Comparison of ENCODE assay signal across 8 mouse cellular contexts in genomic region chr8:47690674-47691078, GRCm38 (mm10). TPM values are rescaled to one million over a fixed set of nuclear protein-coding genes. Genes with fewer than 3 reads are reported as not detected.
A peak's percentile ranks its signal among the peaks of the same experiment; 100 is the strongest.
DNase-seq lines count a peak whose midpoint lies in the region; ATAC-seq and TF ChIP-seq lines count a peak whose summit lies in the region.

No protein-coding gene starts in this region.

- H3K9me3 ChIP-seq in heart, postnatal 0 days (replicated peaks; ENCODE audit: control insufficient read depth, low read length) = no peaks in the 10 kb centered on the region
- no peaks in the 10 kb centered on the region for H3K9me3 ChIP-seq in limb, embryonic 11.5 days (ENCODE audit: control insufficient read depth, low read length)
- H3K9me3 ChIP-seq in midbrain, embryonic 11.5 days (ENCODE audit: control insufficient read depth, low read length) = no peaks in the 10 kb centered on the region

- ATAC-seq in heart, postnatal 0 days (ENCODE audit: insufficient read depth, low read depth) = no peak; the same call in 1 of the 2 replicates
- no peak for ATAC-seq in limb, embryonic 11.5 days (ENCODE audit: insufficient number of reproducible peaks, low FRiP score, low TSS enrichment, low read depth)
- peak; percentile 37; the same call in 1 of the 2 replicates for ATAC-seq in midbrain, embryonic 11.5 days (ENCODE audit: low FRiP score)

- no peak for TF ChIP-seq POLR2A in thymus, adult 2 months (IDR thresholded peaks at IDR 0.05; ENCODE audit: control insufficient read depth, extremely low read depth, insufficient read depth, low read length, poor library complexity)

- no peak for DNase-seq in thymus, adult 2 months
- no peak for DNase-seq in thymus, postnatal 14 days
- peak; percentile 26 for DNase-seq in heart, postnatal 0 days (ENCODE audit: low spot score)
- DNase-seq in limb, embryonic 11.5 days (ENCODE audit: low spot score) = peak; percentile 57
- peak; percentile 94 for DNase-seq in midbrain, embryonic 11.5 days (ENCODE audit: low spot score, missing footprints)
- no peak for DNase-seq in gastrocnemius, postnatal 10 days
- no peak for DNase-seq in cerebellum, adult 11-12 months
- DNase-seq in spleen, postnatal 10 days (ENCODE audit: low spot score in 2 of 2) = no peak

- no peaks in the 10 kb centered on the region for H3K36me3 ChIP-seq in thymus, adult 2 months (ENCODE audit: control insufficient read depth, insufficient read depth, low read length)
- no peaks in the 10 kb centered on the region for H3K36me3 ChIP-seq in heart, postnatal 0 days (replicated peaks; ENCODE audit: control insufficient read depth, insufficient read depth, low read length)
- H3K36me3 ChIP-seq in limb, embryonic 11.5 days (ENCODE audit: control insufficient read depth, insufficient read depth, low read length) = no peaks in the 10 kb centered on the region
- no peaks in the 10 kb centered on the region for H3K36me3 ChIP-seq in midbrain, embryonic 11.5 days (ENCODE audit: control insufficient read depth, insufficient read depth, low read length)

- WGBS in thymus, adult 2 months = 7% methylated on average over 16 of the region's 16 CpGs
- 6% methylated on average over 16 of the region's 16 CpGs for WGBS in heart, postnatal 0 days
- WGBS in limb, embryonic 11.5 days = 8% methylated on average over 16 of the region's 16 CpGs
- WGBS in midbrain, embryonic 11.5 days = under 1% methylated on average over 16 of the region's 16 CpGs

- TF ChIP-seq CTCF in thymus, adult 2 months (IDR thresholded peaks at IDR 0.05; ENCODE audit: borderline replicate concordance, control insufficient read depth, extremely low read depth, insufficient read depth, low read length, poor library complexity) = no peak
- TF ChIP-seq CTCF in heart, postnatal 0 days (IDR thresholded peaks at IDR 0.05; ENCODE audit: low read depth) = no peak

- H3K4me3 ChIP-seq in thymus, adult 2 months (ENCODE audit: control insufficient read depth, insufficient read depth, low read length) = peak overlapping the region; percentile 24; the same call in 1 of the 2 replicates
- H3K4me3 ChIP-seq in heart, postnatal 0 days (ENCODE audit: low read depth, low read length) = peak overlapping the region; percentile 44
- peak overlapping the region; percentile 24 for H3K4me3 ChIP-seq in limb, embryonic 11.5 days (ENCODE audit: low read depth, low read length)
- peak overlapping the region; percentile 28 for H3K4me3 ChIP-seq in midbrain, embryonic 11.5 days (ENCODE audit: low read depth, low read length)

- peak overlapping the region; percentile 58 for H3K9ac ChIP-seq in heart, postnatal 0 days (replicated peaks; ENCODE audit: low read depth, low read length)
- H3K9ac ChIP-seq in limb, embryonic 11.5 days (ENCODE audit: low read length) = peak overlapping the region; percentile 36
- H3K9ac ChIP-seq in midbrain, embryonic 11.5 days (ENCODE audit: low read length) = peak overlapping the region; percentile 64

- peaks cover 5% of the 10 kb centered on the region for H3K4me1 ChIP-seq in thymus, adult 2 months (replicated peaks; ENCODE audit: control insufficient read depth, insufficient read depth, low read length)
- no peaks in the 10 kb centered on the region for H3K4me1 ChIP-seq in heart, postnatal 0 days (ENCODE audit: control insufficient read depth, insufficient read depth)
- H3K4me1 ChIP-seq in limb, embryonic 11.5 days (ENCODE audit: control insufficient read depth, insufficient read depth, low read length) = no peaks in the 10 kb centered on the region
- peaks cover 3% of the 10 kb centered on the region; the same call in 1 of the 2 replicates for H3K4me1 ChIP-seq in midbrain, embryonic 11.5 days (ENCODE audit: control insufficient read depth, insufficient read depth, low read length)

- no peaks in the 10 kb centered on the region for H3K27me3 ChIP-seq in thymus, adult 2 months (ENCODE audit: control insufficient read depth, insufficient read depth, low read length)
- no peaks in the 10 kb centered on the region for H3K27me3 ChIP-seq in heart, postnatal 0 days (ENCODE audit: control insufficient read depth, insufficient read depth, low read length)
- no peaks in the 10 kb centered on the region for H3K27me3 ChIP-seq in limb, embryonic 11.5 days (ENCODE audit: control insufficient read depth, insufficient read depth, low read length)
- no peaks in the 10 kb centered on the region for H3K27me3 ChIP-seq in midbrain, embryonic 11.5 days (ENCODE audit: control insufficient read depth, insufficient read depth, low read length)

- H3K4me2 ChIP-seq in heart, postnatal 0 days (ENCODE audit: low read depth, low read length) = peak overlapping the region; percentile 71
- H3K4me2 ChIP-seq in limb, embryonic 11.5 days (ENCODE audit: low read depth, severe bottlenecking) = peak overlapping the region; percentile 39; the same call in 1 of the 2 replicates
- H3K4me2 ChIP-seq in midbrain, embryonic 11.5 days = peak overlapping the region; percentile 54

- no peak overlapping the region; the same call in 1 of the 2 replicates for H3K27ac ChIP-seq in thymus, adult 2 months (ENCODE audit: control insufficient read depth, insufficient read depth, low read length)
- H3K27ac ChIP-seq in heart, postnatal 0 days (ENCODE audit: low read depth) = peak overlapping the region; percentile 41; the same call in 1 of the 2 replicates
- H3K27ac ChIP-seq in limb, embryonic 11.5 days (replicated peaks; ENCODE audit: low read depth, low read length) = no peak overlapping the region
- peak overlapping the region; percentile 7; the same call in 1 of the 2 replicates for H3K27ac ChIP-seq in midbrain, embryonic 11.5 days (ENCODE audit: low read depth, low read length)

- TF ChIP-seq EP300 in heart, postnatal 0 days (IDR thresholded peaks at IDR 0.05; ENCODE audit: low read depth) = no peak

RNA-seq across cellular contexts. Expression of gene Ing2, which starts 15.3 kb away (rescaled TPM):
- polyA plus RNA-seq in thymus, adult 2 months (2012; rRNA removed) = 4.2 and 5.4 TPM in 2 replicates
- total RNA-seq in heart, postnatal 0 days (2014; rRNA removed; ENCODE audit: low replicate concordance) = 3.0 and 10.8 TPM in 2 replicates
- polyA plus RNA-seq in heart, postnatal 0 days (2015; fragmentation: Nextera tagmentation; extraction: Ambion mirVana) = 4.1 and 5.8 TPM in 2 replicates
- 11.5 and 12.1 TPM in 2 replicates for polyA plus RNA-seq in limb, embryonic 11.5 days (2014; fragmentation: Nextera tagmentation; extraction: Ambion mirVana)
- polyA plus RNA-seq in midbrain, embryonic 11.5 days (2014; fragmentation: Nextera tagmentation; extraction: Ambion mirVana) = 11.1 and 12.0 TPM in 2 replicates
- 10 to 100 TPM; 28.9 to 31.6 TPM for total RNA-seq in gastrocnemius, postnatal 10 days (2021)

RNA-seq across cellular contexts. Expression of gene Cdkn2aip, which starts 23.1 kb away (rescaled TPM):
- 31.0 and 36.3 TPM in 2 replicates for polyA plus RNA-seq in thymus, adult 2 months (2012; rRNA removed)
- 4.0 and 17.6 TPM in 2 replicates for total RNA-seq in heart, postnatal 0 days (2014; rRNA removed; ENCODE audit: low replicate concordance)
- polyA plus RNA-seq in heart, postnatal 0 days (2015; fragmentation: Nextera tagmentation; extraction: Ambion mirVana) = 11.2 and 12.2 TPM in 2 replicates
- polyA plus RNA-seq in limb, embryonic 11.5 days (2014; fragmentation: Nextera tagmentation; extraction: Ambion mirVana) = 37.7 and 37.8 TPM in 2 replicates
- 48.1 and 52.6 TPM in 2 replicates for polyA plus RNA-seq in midbrain, embryonic 11.5 days (2014; fragmentation: Nextera tagmentation; extraction: Ambion mirVana)
- total RNA-seq in gastrocnemius, postnatal 10 days (2021) = 1 to 10 TPM; 5.5 to 6.7 TPM

Comparison
In these comparisons a context has a peak if more than half of its experiments do, and no peak if none do; other contexts are left out.
1. DNase-seq: peak in heart, postnatal 0 days (single experiment), limb, embryonic 11.5 days (single experiment) and midbrain, embryonic 11.5 days (single experiment); none in thymus, adult 2 months (single experiment), thymus, postnatal 14 days (single experiment), gastrocnemius, postnatal 10 days (single experiment), cerebellum, adult 11-12 months (single experiment) and spleen, postnatal 10 days (0 of 2).
2. H3K27ac ChIP-seq: peak in heart, postnatal 0 days (single experiment) and midbrain, embryonic 11.5 days (single experiment); none in thymus, adult 2 months (single experiment) and limb, embryonic 11.5 days (single experiment).
3. Peak in every context shown above with its lines, with median percentiles within 50 percentile points of each other: H3K4me3 ChIP-seq, H3K4me2 ChIP-seq and H3K9ac ChIP-seq.